Mouse (Mus musculus): ENCODE measurements around the gene 1700016K19Rik.
"Not testable (repeated sequence)": the region's sequence is repeated elsewhere in the genome, so short reads cannot be mapped to it uniquely, and the experiment has no call there.

The 1700016K19Rik gene

GRCm38 (mm10) chr11:75985948-75986347 lies 13.8 kb upstream of the 1700016K19Rik start:
- no peak for DNase-seq

GRCm38 (mm10) chr11:75990965-75991835 lies 8.5 kb upstream of the 1700016K19Rik start:
- DNase-seq, result no peak

- DNase-seq, result no peak
Measured at GRCm38 (mm10) chr11:75991911-75992310, 7.8 kb upstream of the 1700016K19Rik start.

GRCm38 (mm10) chr11:75992481-75992880 lies 7.2 kb upstream of the 1700016K19Rik start:
- no peak for DNase-seq

DNA sequence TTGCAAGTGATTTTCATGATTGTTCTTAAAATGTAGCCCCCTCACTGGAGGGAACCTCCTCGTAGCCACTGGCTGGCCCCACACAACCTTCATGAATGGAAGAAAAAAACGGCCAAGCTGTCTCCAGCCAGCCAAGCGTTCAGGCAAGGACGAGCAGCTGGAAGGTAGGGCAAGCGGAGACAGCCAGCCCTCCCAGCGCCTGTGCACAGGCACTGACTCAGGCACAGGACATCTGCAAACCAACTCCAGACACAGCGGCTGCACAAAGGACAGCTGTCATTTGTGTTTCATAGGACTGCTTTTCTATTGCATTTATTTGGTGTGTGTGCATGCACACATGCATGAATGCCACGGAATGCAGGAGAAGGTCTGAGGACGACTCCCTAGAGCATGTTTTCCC lies 5.4 kb upstream of the 1700016K19Rik start:
- no peak for DNase-seq

GRCm38 (mm10) chr11:76000701-76001100 lies 989 bp downstream of the 1700016K19Rik start:
- DNase-seq, result no peak

GRCm38 (mm10) chr11:76001237-76001878 lies 1.6 kb downstream of the 1700016K19Rik start:
- peak in 1 of 2 experiments; percentile 36 for DNase-seq

GRCm38 (mm10) chr11:76004276-76004675 lies 4.6 kb downstream of the 1700016K19Rik start:
- not testable (repeated sequence) for DNase-seq

DNA sequence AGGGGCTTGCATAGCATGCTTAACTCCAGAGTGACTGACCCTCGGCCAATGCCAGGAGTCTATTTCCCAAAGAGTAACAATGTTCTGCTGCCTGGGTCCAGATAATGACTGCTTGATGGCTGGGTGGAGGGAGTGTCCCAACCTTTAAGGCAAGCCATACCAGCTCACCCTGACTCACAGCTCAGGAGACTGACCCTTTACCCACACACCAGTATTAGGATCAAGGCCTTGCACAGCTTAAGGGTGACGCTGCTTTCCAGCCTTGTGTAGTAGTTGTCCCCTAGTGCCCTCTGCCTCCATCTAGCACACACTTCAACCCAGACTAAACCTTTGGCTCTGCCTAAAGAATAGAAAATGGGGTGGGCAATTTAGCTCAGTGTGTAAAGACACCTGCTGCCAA lies 8.4 kb downstream of the 1700016K19Rik start:
- no peak for DNase-seq

DNA sequence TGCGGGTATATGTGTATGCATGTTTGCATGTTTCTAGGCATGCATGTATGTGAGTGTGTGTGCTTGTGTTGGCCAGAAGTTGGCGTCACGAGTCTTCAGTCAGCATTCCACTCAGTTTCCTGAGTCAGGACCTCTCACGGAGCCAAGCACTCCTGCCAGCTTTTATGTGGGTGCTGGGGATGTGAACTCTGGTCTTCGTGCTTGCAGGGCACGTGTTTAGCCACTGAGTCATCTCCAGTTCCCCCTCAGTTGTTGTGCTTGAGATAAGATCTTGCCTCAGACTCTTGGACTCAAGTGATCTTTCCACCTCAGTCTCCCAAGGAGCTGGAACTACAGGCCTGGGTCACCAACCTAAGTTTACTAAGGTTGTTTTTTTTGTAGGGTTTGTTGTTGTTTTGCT lies 9.4 kb downstream of the 1700016K19Rik start:
- DNase-seq, result no peak

GRCm38 (mm10) chr11:76010838-76011624 lies 11.3 kb downstream of the 1700016K19Rik start:
- peak in 1 of 2 experiments; percentile 36 for DNase-seq

GRCm38 (mm10) chr11:76015251-76015650 lies 15.5 kb downstream of the 1700016K19Rik start:
- no peak for DNase-seq

GRCm38 (mm10) chr11:76015814-76016213 lies 16.1 kb downstream of the 1700016K19Rik start:
- DNase-seq, result no peak

- no peak for DNase-seq
Measured at GRCm38 (mm10) chr11:76019879-76020278, 20.2 kb downstream of the 1700016K19Rik start.

DNA sequence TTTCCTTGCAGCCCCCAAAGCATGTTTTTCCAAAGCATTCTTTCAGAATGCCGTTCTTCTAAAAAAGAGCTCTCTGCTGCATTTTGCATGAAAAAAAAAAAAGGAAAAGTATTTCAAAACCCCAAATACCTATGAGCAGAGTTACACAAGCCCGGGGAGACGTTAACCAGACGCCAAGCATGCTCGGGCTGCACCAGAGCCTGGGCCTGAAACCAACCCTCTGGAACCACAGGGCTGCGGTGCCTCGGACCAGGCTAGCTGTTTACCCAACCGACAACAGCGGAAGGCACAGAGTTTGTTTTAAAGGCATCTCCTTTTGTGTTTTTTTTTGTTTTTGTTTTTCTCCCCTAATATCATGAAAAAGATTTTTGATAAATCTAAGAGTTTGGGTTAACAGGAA lies 21.2 kb downstream of the 1700016K19Rik start:
- DNase-seq, result no peak

DNA sequence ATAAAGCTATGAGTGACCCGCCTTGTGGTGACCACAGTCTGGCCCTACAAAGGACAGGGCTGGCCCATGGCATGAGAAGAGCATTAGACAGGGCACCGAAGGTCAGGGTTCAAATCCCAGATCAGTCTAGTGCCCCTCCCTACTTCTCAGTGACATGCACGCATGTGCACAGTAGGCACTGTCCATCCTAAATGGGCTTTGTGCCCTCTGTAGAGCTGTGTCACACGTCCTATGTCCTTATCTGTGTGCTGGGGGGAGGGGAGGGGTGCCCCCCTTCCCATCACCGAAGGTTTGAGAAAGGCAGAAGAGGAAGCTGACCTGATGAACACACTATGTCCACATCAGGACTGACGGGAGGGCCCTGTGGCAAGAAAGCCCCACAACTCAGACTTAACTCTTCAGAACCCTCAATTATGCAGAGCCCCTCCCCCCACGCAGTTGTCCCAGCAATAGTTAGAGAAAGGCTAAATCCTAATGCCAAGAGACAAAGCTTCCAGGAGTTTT lies 25.4 kb downstream of the 1700016K19Rik start:
- no peak for DNase-seq

DNA sequence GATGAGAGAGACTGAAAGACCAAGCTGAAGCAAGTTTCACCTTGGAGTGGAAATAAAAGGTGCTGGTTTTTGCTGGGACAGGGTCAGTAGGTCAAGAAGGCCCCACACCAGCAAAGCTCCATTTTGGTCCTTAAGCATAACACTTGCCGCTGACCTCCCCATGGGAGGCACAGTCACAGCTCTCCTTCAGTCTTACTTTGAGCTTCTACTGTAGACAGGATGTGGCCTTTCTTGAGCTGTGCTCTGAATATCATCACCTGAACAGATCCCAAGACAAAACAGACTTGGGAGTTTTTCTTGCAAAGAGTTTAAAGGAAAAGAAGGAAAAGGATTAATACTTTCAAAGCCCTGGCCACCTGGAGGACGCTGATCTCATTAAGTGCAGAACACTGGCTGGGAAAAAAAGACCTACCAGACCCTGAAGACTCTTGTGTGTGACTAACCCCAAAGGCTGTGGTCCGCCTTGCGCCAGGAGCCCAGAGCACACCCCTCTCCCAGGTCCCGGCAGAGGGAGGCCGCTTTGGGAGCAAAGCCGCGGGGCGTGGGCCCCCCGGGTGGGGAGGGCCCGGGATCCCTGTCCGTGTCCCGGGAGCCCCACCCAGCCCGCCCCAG lies 26.9 kb downstream of the 1700016K19Rik start:
- DNase-seq, result no peak

DNA sequence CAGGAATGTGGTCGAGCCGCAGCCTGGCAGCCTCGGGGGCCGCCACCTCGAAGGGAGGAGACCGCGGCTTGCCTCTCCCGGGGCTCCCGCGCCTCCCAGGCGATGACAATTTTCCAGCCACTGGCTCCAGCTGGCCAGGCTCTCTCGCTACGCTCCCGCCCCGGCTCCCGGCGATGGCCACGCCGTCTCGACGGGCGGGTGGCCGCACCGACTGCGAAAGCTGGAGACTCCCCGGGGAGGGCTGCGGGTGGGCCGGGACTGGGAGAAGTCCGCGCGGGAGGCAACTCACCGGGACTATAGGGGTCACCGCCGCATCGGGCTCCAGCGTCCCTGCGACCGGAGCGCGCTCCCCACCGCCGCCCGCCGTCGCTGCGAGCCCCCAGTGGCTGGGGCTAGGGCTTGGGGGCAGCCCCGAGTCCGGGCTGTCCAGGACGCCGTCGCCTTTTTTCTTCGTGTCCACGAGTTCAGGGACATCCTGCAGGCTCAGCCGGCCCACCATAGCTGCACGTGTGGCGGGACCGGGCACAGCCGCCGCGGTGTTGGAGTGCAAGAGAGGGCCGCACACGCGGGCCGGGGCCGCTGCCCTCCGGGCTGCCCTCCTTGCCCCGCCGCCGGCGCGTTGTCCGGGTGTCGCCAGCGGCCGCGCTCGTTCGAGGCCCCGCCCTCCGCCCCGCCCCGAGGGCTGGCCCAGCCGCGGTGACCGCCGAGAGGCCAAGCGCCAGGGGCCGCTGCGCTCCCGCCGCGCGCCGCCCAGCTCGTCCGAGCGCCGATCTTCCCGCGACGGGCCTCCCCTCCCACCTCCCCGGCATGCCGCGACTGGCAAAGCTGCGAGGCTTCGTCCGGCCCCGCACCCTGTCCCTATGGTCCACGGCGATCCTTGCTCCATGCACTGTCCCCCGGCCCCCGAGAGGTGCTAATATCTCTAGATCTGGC lies 27.7 kb downstream of the 1700016K19Rik start, which contains the start of gene Rflnb:
Gene Rflnb (minus strand): TSS at position 644 of the 933 bp plus-strand sequence.
- DNase-seq, result peak; percentile 95 to 97

DNA sequence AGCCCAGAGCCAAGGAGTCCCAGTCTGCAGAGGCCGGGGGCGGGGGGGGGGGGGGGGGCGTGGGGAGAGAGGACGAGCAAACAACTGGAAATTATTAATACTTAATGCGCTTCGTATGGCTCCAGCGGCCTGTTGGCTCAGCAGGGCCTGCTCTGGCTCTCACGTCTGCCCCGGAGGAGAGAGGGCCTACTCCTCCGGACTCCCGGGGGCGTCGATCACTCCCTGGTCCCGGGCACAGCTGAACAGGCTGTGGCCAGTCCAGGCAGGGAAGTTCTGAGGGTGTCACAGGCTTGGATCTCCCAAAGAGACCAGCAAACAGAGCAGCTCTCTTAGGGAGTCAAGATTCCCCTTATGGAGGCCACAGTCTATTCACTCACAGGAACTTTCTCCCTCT lies 28.4 kb downstream of the 1700016K19Rik start:
- DNase-seq, result no peak

DNA sequence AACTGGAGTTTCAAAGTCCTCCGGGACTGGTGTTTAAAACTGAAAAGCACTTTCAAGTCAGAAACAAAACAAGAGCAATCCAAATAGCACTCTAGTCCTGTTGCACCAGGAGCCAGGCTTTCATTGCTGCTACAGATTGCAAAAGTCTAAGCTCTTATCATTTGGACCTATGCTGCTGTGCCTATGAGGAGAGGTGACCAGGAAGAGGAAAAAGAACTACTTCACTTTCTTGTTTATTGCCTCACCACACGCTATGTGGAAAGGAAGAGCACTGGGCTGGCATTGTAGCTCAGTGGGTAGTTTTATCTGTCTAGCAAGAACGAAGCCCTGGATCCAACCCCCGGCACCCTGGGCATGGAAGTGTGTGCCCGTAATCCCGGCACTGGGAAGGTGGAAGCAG lies 33.6 kb downstream of the 1700016K19Rik start:
- DNase-seq, result peak in 1 of 2 experiments; percentile 33

DNA sequence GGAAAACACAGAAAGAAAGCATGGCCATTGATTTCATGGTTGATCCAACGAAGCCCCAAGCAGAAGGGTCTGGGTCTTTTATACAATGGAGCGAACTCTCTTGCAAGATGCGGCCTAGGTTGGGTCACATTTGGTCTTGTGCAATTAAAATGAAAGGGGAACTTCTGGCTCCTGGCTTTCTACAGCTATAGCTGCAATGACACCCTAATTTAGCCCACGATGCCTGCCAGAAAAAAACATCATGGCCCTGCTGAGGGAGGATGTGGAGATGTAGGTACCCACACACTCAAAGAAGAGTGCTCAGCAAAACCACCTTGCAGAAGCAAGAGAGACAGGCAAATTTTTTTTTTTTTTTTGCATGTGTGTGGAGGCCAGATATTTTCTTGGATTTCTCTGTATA lies 34.1 kb downstream of the 1700016K19Rik start:
- peak in 1 of 2 experiments; percentile 41 for DNase-seq
